Mouse (Mus musculus) heart, adult 2 months (tissue): ENCODE measurements around the gene Btf3. TPM values are rescaled to one million over a fixed set of nuclear protein-coding genes. Genes with fewer than 3 reads are reported as not detected.

ENCODE experiments used
- DNase-seq, 2 experiments: peaks; one replicate each; pipeline ENCODE4 v3.0.0; 2021
- H3K27ac ChIP-seq: fragments of 200-600 bp; 2 replicates; pipeline ENCODE4 v1.8.1; 2022
- H3K27me3 ChIP-seq: fragments of 200-500 bp; 2 replicates; pipeline ENCODE4 v1.6.1; 2012; ENCODE audit warnings: mild to moderate bottlenecking, low read length, inconsistent platforms, mixed read lengths; ENCODE audit not compliant: control insufficient read depth, insufficient read depth
- H3K36me3 ChIP-seq: fragments of 200-500 bp; 2 replicates; pipeline ENCODE4 v1.6.1; 2012; ENCODE audit warnings: low read length, inconsistent platforms; ENCODE audit not compliant: control insufficient read depth, insufficient read depth
- H3K4me1 ChIP-seq: fragments of 200-500 bp; 2 replicates; pipeline ENCODE4 v1.6.1; 2011; ENCODE audit warnings: low read length; ENCODE audit not compliant: control insufficient read depth, insufficient read depth
- H3K4me3 ChIP-seq: fragments of 200-600 bp; 2 replicates; pipeline ENCODE4 v1.8.1; 2022
- H3K79me2 ChIP-seq: fragments of 200-500 bp; replicated peaks from 2 replicates; pipeline ENCODE4 v1.6.1; 2012; ENCODE audit warnings: mild to moderate bottlenecking, inconsistent platforms, low read length, moderate library complexity, mixed read lengths; ENCODE audit not compliant: control insufficient read depth, insufficient read depth
- H3K9ac ChIP-seq: fragments of 200-500 bp; 2 replicates; pipeline ENCODE4 v1.6.1; 2012; ENCODE audit warnings: low read depth, mild to moderate bottlenecking, control low read depth, inconsistent platforms, low read length, mixed read lengths
- CTCF ChIP-seq: fragments of 200-600 bp; IDR thresholded peaks from 2 replicates; pipeline ENCODE4 v1.8.1; 2022; ENCODE audit warnings: antibody characterized with exemption, mild to moderate bottlenecking, moderate library complexity
- EP300 ChIP-seq: fragments of 200-500 bp; IDR thresholded peaks from 2 replicates; pipeline ENCODE4 v1.6.1; 2011; ENCODE audit warnings: low read depth, low read length, control low read depth; ENCODE audit not compliant: insufficient read depth
- POLR2A ChIP-seq: fragments of 200-500 bp; IDR thresholded peaks from 2 replicates; pipeline ENCODE4 v1.6.1; 2011; ENCODE audit warnings: mild to moderate bottlenecking, low read depth, low read length, control low read depth; ENCODE audit not compliant: insufficient read depth
- WGBS: fragments of 180-500 bp; shearing (Covaris S2); methylation state at CpG from one replicate; pipeline ENCODE4 v1.1.7; 2018; 5-methylcytosine and 5-hydroxymethylcytosine counted together
- intact Hi-C: fragments of 180-260 bp; cut with DNase I; formaldehyde crosslinking; loops from one replicate; pipeline ENCODE4 v1.15.1; 2025
- polyA plus RNA-seq: library from polyadenylated mRNA; depleted of rRNA; stranded (reverse); fragments of >200 nt; gene quantifications from 2 replicates; pipeline ENCODE4 v1.2.3, GENCODE M21; 2012
- total RNA-seq, 2 experiments: library from RNA; stranded (reverse); gene quantifications; 2 replicates each; pipeline ENCODE4 v1.2.3; 2021

Btf3 gene
- total and polyA plus RNA-seq, 3 experiments: 88.2 to 218 (median 193) TPM

DNA sequence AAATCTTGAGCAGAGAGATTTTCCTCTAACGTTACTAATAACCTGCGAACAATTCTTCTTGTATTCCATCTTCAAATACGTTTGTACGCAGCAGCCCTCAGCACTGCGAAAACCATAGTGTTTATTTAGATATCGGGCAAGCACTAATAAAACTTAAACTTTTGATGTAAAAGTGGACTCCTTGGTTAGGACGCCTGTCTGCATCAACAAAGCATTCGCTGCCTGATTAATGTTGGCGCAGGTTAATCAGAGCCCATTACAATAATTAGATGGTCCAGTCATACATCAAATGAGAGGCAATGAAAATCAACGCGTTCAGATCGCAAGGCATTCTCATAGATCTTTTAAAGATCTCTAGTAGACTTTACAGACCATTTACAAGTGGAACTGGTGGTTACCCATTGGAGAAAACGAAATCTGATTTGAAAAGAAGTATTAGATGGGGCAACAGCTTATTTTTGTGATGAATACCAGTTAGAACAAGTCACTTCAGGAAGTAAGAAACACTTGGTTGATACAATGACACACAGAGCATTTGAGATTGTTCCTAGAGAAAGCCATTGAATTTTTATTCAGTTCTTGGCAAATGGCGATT lies 35.7 kb upstream of the Btf3 start:
- 18% methylated on average over 14 of the region's 14 CpGs for WGBS
- intact Hi-C loops: loop anchor here (10.0 kb wide), 1 partner anchor 232 kb away; no protein-coding TSS in a partner anchor
- DNase-seq: no peak
- H3K9ac ChIP-seq: no peak overlapping the region
- H3K79me2 ChIP-seq: no peaks in the 10 kb centered on the region
- H3K36me3 ChIP-seq: no peaks in the 10 kb centered on the region
- H3K4me3 ChIP-seq: no peak overlapping the region
- no peak for TF ChIP-seq POLR2A
- no peak for TF ChIP-seq EP300
- TF ChIP-seq CTCF: no peak
- no peak overlapping the region for H3K27ac ChIP-seq
- peaks cover 33% of the 10 kb centered on the region for H3K27me3 ChIP-seq
- H3K4me1 ChIP-seq: no peaks in the 10 kb centered on the region

DNA sequence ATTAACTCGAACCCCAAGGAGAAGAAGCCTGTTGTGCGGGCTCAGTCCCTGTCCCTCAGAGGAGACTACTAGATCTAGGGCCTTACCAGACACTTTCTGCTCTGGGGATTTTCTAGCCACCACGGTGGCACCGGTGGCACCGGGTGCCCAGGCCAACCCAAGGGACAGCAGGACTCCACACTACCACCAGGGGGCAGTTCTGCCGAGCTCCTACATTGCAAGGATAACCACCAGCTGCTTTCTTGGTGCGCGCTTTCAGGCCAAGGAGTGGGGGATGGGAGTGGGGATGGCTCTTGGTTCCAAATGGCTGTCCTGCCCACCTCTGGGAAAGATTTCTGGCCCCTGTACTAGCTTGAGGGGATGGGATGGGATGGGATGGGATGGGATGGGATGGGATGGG lies 34.7 kb upstream of the Btf3 start:
- intact Hi-C loops: loop anchor here (10.0 kb wide), 1 partner anchor 233 kb away; no protein-coding TSS in a partner anchor
- 11% methylated on average over 8 of the region's 8 CpGs for WGBS

DNA sequence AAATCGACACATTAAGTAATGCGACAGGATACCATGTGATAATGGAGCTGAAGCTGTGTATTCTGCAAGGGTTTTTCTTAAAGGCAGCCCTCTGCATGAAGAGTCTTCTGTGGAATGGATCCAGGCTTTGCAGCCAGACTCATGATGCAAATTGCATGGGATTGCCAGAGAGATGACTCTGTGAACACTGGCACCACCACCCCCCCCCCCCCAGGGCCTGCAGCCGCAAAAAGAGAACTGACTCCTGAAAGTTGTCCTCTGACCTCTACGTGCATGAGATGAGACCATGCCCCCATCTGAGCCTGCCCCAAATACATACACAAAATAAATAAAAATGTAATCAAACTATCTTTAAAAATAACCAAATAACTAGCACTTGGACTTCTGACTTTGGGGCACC lies 32.7 kb upstream of the Btf3 start:
- TF ChIP-seq POLR2A: no peak
- Histone ChIP-seq H3K9ac (no peak overlapping the region), H3K79me2 (no peaks in the 10 kb centered on the region), H3K27me3 (peaks cover 20% of the 10 kb centered on the region), H3K4me1 (no peaks in the 10 kb centered on the region), H3K4me3 (no peak overlapping the region), H3K36me3 (no peaks in the 10 kb centered on the region), H3K27ac (no peak overlapping the region)
- intact Hi-C loops: no loop called here
- 73% methylated on average over 4 of the region's 4 CpGs for WGBS
- DNase-seq: no peak

More for the DNA sequence above, 34.7 kb upstream of the Btf3 start:
- no peak overlapping the region for H3K27ac ChIP-seq
- peaks cover 33% of the 10 kb centered on the region for H3K27me3 ChIP-seq
- no peak for TF ChIP-seq POLR2A
- TF ChIP-seq EP300: no peak
- TF ChIP-seq CTCF: peak; percentile 37
- H3K4me1 ChIP-seq: no peaks in the 10 kb centered on the region
- H3K79me2 ChIP-seq: no peaks in the 10 kb centered on the region
- no peak overlapping the region for H3K4me3 ChIP-seq
- no peaks in the 10 kb centered on the region for H3K36me3 ChIP-seq
- no peak overlapping the region for H3K9ac ChIP-seq
- no peak for DNase-seq

DNA sequence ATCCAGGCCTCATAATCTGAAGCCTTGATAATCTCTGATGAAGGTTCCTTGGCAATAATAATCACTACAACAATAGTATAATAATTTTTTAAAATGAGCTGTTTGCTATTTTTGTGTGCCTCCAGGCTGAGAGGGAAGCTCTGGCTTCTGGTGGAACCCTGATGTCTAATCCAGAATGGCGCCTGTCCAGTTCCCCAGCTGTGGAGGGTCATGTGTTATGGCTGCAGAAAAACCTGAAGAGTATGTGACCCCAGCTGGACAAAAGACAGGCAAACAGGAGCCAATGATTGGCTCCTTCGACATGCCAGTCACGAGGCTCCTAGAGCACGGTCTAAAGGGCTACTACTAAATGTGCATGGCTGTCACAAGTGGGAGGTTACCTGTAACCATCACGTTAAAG lies 23.7 kb upstream of the Btf3 start:
- WGBS: 69% methylated on average over 5 of the region's 5 CpGs
- peak; percentile 28 to 33 for DNase-seq
- no peak for TF ChIP-seq POLR2A
- no peaks in the 10 kb centered on the region for H3K36me3 ChIP-seq
- H3K4me1 ChIP-seq: no peaks in the 10 kb centered on the region
- H3K79me2 ChIP-seq: no peaks in the 10 kb centered on the region
- no peak overlapping the region for H3K4me3 ChIP-seq
- no peak overlapping the region for H3K9ac ChIP-seq
- intact Hi-C loops: no loop called here
- 0 out of 2 replicates have a peak, but pooled peaks cover 1% of the 10 kb centered on the region for H3K27me3 ChIP-seq
- H3K27ac ChIP-seq: no peak overlapping the region

DNA sequence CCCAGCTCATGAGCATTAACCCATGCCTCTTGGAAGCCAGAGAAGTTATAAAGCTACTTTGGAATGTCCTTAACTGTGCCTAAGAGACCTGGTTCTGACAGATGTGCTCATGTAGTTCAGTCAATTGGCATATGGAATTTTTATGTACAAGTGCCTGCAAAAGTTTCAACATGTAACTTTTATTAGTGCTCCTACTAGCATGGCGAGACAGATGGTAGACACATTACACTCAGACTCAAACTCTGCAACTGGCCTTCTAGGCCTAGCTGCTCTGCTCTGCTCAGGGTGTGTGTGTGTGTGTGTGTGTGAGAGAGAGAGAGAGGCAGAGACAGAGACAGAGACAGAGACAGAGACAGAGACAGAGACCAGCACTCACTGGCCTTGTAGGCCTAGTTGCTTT lies 19.4 kb upstream of the Btf3 start:
- H3K27ac ChIP-seq: no peak overlapping the region
- DNase-seq: no peak
- TF ChIP-seq EP300 (no peak), POLR2A (no peak), CTCF (no peak)
- H3K79me2 ChIP-seq: no peaks in the 10 kb centered on the region
- H3K4me3 ChIP-seq: no peak overlapping the region
- 94% methylated on average over 1 of the region's 1 CpGs for WGBS
- H3K27me3 ChIP-seq: no peaks in the 10 kb centered on the region
- no peak overlapping the region for H3K9ac ChIP-seq
- intact Hi-C loops: no loop called here
- H3K4me1 ChIP-seq: no peaks in the 10 kb centered on the region
- no peaks in the 10 kb centered on the region for H3K36me3 ChIP-seq

DNA sequence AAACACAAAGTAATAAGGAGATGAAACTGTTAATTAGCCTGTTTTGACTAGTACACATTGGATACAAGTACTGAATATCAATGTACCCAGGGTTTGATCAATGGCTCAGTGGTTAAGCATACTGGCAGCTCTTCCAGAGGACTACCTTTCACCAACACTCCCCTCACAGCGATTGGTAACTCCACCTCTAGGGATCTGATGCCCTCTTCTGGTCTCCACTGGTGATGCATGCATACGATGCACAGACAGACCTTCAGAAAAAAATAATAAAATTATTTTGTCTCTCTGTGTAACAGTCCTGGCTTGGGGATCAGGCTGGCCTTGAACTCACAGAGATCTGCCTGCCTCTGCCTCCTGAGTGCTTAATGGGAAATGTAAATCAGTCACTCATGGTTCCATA lies 15.3 kb upstream of the Btf3 start:
- no peak for DNase-seq
- H3K27ac ChIP-seq: no peak overlapping the region
- no peaks in the 10 kb centered on the region for H3K4me1 ChIP-seq
- no peak for TF ChIP-seq POLR2A
- TF ChIP-seq CTCF: peak; percentile 58
- H3K27me3 ChIP-seq: no peaks in the 10 kb centered on the region
- H3K79me2 ChIP-seq: no peaks in the 10 kb centered on the region
- WGBS: 31% methylated on average over 2 of the region's 2 CpGs
- H3K4me3 ChIP-seq: no peak overlapping the region
- intact Hi-C loops: no loop called here
- H3K36me3 ChIP-seq: no peaks in the 10 kb centered on the region
- H3K9ac ChIP-seq: no peak overlapping the region
